Mouse (Mus musculus): ENCODE results near the gene Mrpl50.
"Not testable (repeated sequence)": the region's sequence is repeated elsewhere in the genome, so short reads cannot be mapped to it uniquely, and the experiment has no call there.

Gene Mrpl50

GRCm38 (mm10) chr4:49510236-49510835, 10.6 kb downstream of the Mrpl50 start:
- DNase-seq (ENCODE audit: low read depth in 1 of 2, low spot score in 2 of 2) = not testable (repeated sequence)

GRCm38 (mm10) chr4:49509183-49509582, 11.7 kb downstream of the Mrpl50 start:
- DNase-seq (ENCODE audit: low read depth in 1 of 2, low spot score in 2 of 2) = no peak

GRCm38 (mm10) chr4:49506386-49506785, 14.5 kb downstream of the Mrpl50 start, which contains the start of gene Baat:
TSS of gene Baat (minus strand) at chr4:49506557.
- no peak for DNase-seq (ENCODE audit: low read depth in 1 of 2, low spot score in 2 of 2)

- DNase-seq (ENCODE audit: low read depth in 1 of 2, low spot score in 2 of 2) = no peak
These were observed 17.3 kb downstream of the Mrpl50 start for GRCm38 (mm10) chr4:49503563-49503962.

- DNase-seq (ENCODE audit: low read depth in 1 of 2, low spot score in 2 of 2) = not testable (repeated sequence)
These were observed 34.8 kb downstream of the Mrpl50 start for GRCm38 (mm10) chr4:49485934-49486650.

- no peak for DNase-seq (ENCODE audit: low read depth in 1 of 2, low spot score in 2 of 2)
These were observed 35.5 kb downstream of the Mrpl50 start for GRCm38 (mm10) chr4:49485442-49485841.

- DNase-seq (ENCODE audit: low read depth in 1 of 2, low spot score in 2 of 2) = no peak
These were observed 40.0 kb downstream of the Mrpl50 start for GRCm38 (mm10) chr4:49480896-49481295.

- no peak for DNase-seq (ENCODE audit: low read depth in 1 of 2, low spot score in 2 of 2)
These were observed 40.7 kb downstream of the Mrpl50 start for GRCm38 (mm10) chr4:49480104-49480760.

GRCm38 (mm10) chr4:49479035-49479434, 41.9 kb downstream of the Mrpl50 start:
- not testable (repeated sequence) for DNase-seq (ENCODE audit: low read depth in 1 of 2, low spot score in 2 of 2)

GRCm38 (mm10) chr4:49478118-49478877, 42.6 kb downstream of the Mrpl50 start:
- DNase-seq (ENCODE audit: low read depth in 1 of 2, low spot score in 2 of 2) = no peak

GRCm38 (mm10) chr4:49474583-49474982, 46.3 kb downstream of the Mrpl50 start:
- no peak for DNase-seq (ENCODE audit: low read depth in 1 of 2, low spot score in 2 of 2)

- no peak for DNase-seq (ENCODE audit: low read depth in 1 of 2, low spot score in 2 of 2)
These were observed 47.3 kb downstream of the Mrpl50 start, which contains the start of gene Acnat1 for GRCm38 (mm10) chr4:49473435-49474100. TSS of gene Acnat1 (minus strand) at chr4:49473912.

- no peak for DNase-seq (ENCODE audit: low read depth in 1 of 2, low spot score in 2 of 2)
These were observed 51.3 kb downstream of the Mrpl50 start for GRCm38 (mm10) chr4:49469435-49470151.

- DNase-seq (ENCODE audit: low read depth in 1 of 2, low spot score in 2 of 2) = no peak
These were observed 53.5 kb downstream of the Mrpl50 start for GRCm38 (mm10) chr4:49467360-49467759.

All from monocyte, adult 2 months (primary cell).